Mouse (Mus musculus) embryonic fibroblast, embryonic 13.5 days (primary cell): ENCODE measurements around the gene Rnf212b.

ENCODE experiments used
- CTCF ChIP-seq: IDR thresholded peaks from 2 replicates; pipeline ENCODE4 v1.5.1; 2011; ENCODE audit warnings: mild to moderate bottlenecking, control low read depth, low read length, moderate library complexity, borderline replicate concordance; ENCODE audit not compliant: insufficient read depth
- POLR2A ChIP-seq: IDR thresholded peaks from 2 replicates; pipeline ENCODE4 v1.6.1; 2011; ENCODE audit warnings: low read depth, mild to moderate bottlenecking, control low read depth, low read length, moderate library complexity

DNA sequence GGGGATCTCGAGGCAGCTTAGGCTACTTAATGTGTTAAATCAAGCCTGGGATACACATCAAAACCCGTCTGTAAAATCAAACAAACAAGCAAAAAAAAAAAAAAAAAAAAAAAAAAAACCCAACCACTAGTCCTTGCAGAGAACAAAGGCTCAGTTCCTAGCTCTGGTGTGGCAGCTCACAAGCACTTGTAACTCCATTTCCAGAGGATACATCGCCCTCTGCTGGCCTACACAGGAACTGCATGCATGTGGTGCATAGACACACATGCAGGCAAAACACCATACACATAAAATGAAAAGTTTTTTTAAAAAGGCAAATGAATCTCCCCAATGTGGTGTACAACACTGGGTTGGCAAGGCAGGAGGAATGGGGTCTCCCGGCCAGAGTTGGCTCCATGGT lies 28.0 kb upstream of the Rnf212b start:
- TF ChIP-seq POLR2A: no peak
- peak; percentile 60; the same call in 1 of the 2 replicates for TF ChIP-seq CTCF
